Mouse (Mus musculus) ovary, adult 18-20 months (tissue): ENCODE results near the gene Prkar2a.
"Not testable (repeated sequence)": the region's sequence is repeated elsewhere in the genome, so short reads cannot be mapped to it uniquely, and the experiment has no call there.

ENCODE experiments used
- DNase-seq: peaks from one replicate; pipeline ENCODE4 v3.0.0; 2022; ENCODE audit warnings: low spot score, mixed read lengths

Gene Prkar2a

DNA sequence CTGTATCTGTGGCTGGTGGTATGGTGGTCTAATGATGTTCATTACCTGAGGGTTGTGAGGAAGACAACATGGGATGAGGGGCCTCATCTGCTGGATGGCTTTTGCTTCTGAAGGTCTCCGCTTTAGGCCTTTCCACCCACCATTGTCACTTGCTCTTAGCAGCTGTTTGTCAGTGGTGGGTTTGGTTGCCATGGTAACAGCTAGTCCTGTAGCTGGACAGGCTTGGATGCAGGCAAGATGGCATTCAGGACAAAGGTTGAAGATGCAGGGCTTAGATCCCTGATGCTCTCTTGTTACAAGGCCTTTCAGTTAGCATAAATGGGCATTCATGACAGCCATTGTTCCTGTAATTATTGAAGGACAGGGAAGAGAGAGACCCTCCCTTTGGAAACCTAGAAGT, at the start of gene Prkar2a:
Prkar2a (plus strand) TSS at position 209 of the 400 bp plus-strand sequence.
- no peak for DNase-seq

DNA sequence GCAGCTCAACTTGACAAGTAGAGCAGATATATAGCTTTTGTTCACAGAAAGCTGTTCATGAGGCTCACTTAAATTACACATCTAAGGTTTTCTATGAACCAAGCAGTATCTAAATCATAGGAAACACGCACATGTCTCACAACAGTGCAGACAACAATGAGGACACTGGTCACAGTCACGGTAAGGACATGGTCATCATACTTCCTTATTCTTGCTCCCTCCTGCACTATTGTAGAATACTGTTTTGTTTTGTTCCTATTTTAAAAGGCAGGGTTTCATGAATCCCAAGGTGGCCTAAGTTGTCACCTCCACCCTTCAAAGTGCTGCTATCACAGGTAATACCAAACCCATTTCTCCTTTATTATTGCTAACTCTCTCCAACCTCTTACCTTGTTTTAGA, 49.3 kb upstream of the Prkar2a start:
- no peak for DNase-seq

DNA sequence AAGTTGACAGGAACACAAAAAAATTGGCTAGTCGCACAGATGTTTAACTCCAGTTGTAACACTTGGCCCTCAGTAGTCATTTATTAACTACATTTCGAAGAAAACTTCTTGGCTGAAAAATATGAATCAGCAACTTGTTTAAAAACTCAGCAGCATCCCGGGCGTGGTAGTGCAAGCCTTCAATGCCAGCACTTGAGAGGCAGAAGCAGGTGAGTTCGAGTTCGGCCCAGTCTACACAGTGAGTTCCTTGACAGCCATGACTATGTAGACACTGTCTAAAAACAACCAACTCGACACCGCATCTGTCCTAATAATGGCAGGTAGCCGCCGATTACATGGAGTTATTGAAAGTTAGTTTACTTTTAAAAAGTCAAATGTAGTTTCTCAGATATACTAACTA, 40.9 kb upstream of the Prkar2a start:
- no peak for DNase-seq

DNA sequence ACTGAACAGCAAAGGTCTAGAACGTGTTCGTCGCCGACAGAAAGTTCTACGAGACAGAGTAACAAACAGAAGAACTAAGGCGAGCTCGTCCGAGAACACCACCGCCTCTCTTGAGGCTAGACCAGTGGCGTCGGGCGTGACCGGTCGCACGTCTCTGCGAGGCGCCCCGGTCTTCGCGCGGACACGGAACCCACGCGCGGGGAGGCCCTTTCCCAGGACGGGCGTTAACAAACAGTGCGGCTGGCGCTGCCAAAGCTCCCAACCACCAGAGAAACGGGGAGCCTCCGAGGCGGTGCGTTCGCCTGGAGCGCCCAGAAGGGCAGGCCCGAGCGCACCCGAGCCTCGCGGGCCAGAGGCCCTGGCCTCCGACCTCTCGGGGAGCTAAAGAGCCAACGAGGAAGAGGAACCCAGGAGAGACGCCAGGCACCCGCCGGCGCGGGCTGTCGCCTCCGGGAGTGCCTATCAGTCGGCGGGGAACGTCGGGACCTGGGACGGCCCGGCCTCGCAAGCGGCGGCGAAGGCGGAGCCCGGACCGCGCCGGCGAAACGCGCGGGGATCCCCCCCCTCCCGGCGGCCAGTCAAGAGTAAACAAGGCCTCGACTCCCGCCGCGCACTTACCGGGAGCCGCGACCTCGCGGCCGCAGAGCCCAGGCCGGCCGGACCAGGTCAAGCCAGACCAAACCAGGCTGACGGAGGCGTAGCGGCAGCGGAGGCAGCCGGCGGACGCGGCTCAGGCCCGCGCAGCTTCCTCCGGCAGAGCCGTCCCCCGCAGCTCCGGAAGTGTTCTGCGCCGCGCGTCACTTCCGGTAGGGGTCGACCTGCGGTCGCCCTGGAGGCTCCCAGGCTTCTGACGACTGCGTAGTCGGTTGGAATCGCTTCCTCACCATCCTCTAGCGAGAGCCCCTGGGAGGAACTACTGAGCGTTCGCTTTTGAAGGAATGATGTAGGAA, 40.2 kb upstream of the Prkar2a start, which contains the start of gene Arih2:
Arih2 (minus strand) TSS at position 776 of the 950 bp plus-strand sequence.
- peak; percentile 86 for DNase-seq

DNA sequence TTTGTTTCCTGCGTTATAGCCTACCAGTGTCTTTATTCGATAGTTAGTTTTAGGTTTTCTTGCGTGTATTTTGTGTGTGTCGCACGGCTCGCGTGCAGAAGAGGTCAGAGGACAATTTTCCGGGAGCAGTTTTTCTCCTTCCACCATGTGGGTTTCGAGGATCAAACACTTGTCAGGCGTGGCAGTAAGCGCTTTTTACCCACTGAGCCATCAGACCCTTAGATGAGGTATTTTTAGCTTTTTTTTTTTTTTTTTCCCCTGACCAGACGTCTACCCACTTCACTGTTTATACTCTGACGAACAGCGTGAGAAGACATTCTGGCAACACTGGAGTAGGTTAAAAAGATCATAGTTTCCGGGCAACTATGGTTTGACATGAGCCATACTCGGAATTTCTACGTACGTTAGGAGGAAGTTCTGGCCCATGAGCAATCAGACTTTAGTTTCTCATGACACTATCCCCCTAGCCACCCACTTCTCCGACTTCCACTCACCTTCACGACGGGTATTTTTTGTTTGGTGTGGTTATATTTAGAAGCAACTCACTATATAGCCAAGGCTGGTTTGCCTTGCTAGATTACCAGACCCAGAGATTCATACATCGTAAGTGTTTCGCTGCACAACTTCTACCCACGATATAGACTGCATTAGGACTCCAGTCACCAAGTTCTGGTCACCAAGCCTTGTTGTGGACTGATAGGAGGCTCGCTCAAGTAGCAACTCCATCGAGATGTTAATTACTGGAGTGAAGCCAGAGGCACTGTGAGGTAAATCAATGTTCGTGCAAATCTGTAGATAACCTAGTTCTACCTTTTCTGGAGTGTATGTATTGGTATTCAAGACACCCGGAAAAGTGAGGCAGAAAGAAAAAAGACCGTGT, 39.3 kb upstream of the Prkar2a start:
- no peak for DNase-seq

DNA sequence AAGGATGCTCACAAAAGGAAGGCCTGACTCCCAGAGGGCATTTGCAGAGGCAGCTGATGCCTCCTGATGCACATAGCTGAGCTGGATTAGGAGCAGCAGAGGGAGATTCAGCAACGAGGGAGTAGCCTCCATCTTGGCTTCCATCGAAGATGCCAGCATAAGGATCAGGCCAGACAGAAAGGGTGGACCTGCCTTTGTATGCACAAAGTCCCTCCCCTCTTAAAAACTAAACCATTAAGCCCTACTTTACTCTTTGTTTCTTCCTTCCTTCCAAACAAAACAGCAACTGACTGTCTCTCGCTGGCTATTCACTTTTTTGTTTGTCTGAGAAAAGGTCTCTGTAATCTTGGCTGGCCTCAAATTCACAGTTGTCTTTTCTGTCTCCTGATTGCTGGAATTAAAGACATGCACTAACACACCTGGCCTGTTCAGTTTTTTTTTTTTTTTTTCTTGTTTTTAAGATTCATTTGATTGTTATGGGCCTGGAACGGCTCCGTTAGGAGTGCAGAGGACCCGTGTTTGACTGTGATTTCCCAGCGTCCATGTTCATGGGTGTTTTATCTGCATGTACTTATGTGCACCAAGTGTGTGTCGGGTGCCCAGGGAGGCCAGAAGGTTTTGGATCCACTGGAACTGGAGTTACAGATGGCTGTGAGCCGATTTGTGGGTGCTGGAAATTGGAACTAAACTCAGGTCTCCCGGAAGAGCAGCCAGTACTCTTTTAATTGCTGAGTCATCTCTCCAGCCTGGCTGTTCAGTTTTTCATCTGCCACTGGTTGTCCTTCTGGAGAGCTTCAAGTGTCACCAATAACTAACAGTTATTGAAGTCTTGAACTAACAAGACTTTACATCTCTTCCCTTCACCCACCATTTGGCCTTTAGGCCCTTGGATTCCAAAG, 34.3 kb upstream of the Prkar2a start:
- no peak for DNase-seq

DNA sequence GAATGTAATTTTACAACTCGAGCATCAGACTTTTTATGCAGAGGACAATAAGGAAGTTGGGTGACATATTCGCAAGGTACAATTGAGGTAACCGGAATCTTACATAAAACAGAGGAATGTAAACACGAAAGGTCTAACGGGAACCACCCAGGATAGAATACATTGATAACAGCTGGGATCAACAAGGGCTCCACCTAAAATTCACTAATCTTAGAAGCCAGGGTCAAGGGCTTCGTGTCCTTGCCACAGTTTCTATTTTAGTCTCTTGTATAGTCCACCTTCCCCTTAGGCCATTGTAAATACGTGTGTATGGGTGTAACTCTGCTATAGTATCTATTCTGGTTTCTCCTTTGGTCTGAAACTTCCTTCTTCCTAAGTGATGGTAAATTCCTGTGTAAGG, 33.2 kb upstream of the Prkar2a start:
- DNase-seq, result not testable (repeated sequence)

DNA sequence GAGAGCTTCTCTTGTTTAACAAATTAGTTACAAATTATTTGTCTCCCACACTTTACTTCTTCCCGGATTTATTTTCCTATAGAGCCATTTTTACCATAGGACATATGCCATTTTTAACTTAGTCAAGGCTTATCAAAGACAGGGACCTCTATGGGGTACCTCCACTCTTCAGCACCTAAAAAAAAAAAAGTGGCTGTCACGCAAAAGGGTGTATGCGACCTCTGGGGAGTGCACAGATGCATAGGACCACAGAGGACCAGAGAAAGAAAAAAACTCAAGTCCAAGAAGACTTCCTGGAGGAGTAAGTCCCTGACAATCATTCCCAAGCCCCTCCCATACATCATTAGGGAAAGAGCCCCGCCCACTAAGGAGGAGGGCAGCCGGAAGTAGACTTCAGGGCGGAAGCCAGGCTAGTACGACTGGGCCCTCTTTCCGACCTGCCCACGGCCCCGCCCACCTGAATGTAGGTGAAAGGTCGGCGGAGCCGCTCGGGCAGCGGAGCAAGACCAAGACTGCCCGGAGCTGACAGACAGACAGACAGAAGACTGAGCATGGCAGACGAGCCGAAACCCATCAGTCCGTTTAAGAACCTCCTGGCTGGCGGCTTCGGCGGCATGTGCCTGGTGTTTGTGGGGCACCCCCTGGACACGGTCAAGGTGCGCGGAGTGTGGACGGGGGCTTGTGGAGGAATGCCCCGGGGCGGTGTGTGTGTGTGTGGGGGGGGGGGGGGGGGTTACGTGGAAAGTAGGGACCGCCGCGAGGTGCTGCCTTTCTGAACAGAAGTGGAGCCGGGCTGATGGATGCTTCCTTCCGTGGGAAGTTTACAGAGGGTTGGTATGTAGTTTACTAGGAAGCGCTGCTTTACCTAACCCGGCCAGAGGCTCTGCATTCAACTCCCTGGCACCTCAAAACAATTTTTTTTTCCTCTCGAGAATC, 27.2 kb upstream of the Prkar2a start, which contains the start of gene Slc25a20:
Slc25a20 (plus strand) TSS at position 412 of the 936 bp plus-strand sequence.
- DNase-seq, result peak; percentile 81

DNA sequence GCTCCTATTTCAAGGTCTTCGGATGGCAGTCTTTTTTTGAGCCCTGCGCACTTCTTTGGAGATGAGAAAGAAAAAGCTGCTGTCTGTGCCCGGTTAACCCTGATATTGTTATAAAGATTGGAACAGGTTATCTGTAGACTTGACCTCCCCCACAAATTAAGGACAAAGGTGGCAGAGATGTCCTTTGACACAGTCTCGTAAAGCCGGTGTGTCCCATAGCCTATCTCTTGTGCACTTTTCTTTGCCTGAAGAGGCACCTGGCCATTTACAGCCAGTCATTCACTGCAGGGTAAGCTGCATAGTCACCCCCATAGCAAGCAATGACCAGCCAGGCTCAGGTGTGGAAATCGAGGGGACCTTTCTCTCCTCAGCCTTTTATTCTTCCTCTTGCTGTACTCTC, 26.5 kb upstream of the Prkar2a start:
- no peak for DNase-seq

DNA sequence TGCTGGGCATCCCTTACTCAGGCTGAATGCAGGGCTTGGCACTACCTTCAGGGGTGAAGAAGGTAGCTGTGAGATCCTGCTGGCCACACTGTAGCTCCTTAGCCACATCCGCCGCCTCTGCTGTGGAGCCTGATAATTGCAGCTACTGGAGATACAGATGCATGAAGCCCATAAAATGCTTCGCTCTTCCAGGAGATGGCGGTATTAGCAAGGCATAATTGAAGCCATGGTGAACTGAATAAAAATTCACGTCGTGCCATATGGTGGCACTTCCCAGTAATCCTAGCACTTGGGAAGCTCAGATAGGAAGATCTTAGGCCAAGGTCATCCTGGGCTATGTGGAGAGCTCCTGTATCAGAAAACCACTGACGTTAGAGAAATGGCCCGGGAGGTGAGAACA, 19.2 kb upstream of the Prkar2a start:
- DNase-seq, result no peak

DNA sequence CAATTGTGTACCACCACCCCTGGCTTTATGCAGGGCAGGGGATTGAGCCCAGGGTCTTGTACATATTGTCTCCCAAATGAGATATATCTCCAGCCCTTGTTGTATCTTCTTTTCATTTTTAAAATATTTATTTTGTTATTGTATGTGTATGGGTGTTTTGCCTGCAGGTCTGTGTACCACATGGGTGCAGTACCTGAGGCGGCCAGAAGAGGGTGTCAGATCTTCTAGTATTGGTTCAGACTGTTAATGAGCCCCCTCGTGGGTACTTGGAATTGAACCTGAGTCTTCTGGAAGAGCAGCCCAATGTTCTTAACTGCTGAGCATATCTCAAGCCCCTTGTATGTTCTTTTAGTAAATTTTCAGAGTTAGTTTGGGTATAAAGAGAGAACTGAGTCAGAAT, 16.0 kb upstream of the Prkar2a start:
- no peak for DNase-seq

DNA sequence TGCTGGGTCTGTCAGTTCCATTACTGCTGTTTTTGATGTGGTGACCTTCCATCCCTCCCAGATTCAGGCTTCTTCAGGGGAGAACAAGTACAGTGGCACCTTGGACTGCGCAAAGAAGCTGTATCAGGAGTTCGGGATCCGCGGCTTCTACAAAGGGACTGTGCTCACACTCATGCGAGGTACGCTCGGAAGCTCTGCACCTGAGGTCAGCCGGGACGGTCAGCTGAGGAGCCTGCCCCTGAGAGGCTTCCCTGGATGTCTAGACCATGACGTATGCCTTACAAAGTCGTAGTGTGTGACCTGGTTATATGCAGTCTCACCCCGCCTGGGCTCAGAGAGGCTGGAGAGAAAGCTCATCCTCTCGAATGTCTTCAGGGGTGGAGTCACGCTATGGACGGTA, 9.1 kb upstream of the Prkar2a start:
- no peak for DNase-seq

DNA sequence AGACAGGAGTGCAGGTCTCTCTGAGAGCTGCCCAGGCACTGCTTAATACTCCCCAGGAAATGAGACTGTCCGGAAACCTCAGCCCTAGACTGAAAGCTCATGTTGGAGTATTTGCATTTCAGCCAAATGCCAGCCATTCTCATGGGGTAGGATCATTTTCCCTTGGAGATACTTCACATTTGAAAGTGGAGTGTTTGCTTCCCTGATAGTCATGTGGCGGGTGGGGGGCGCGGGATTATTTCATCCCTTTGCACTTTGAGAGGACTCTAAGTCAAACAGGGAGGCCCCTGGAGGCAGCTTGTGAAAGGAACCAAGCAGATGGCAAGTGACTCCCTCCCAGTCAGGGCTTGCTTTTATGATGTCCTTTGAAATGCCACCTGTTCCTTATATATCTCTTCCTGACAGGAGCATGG, 2.6 kb upstream of the Prkar2a start:
- no peak for DNase-seq

DNA sequence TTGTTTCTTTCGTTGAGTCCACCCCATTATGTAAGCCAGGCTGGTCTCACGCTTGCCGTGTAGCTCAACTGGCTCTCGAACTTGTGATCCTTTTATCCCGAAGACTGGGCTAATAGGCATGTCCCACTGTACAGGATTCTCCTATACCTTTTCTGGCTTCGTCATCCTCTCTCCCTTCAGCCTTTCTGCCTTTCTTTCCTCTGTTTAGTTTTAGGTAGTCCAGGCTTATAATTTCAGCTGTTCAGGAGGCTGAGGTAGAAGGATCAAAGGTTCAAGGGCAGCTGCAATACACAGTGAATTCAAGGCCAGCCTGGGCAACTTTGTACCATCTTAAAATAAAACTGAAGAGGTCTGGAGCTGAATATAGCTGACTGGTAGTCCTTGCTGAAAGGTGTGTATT, 1.9 kb upstream of the Prkar2a start:
- DNase-seq, result no peak

DNA sequence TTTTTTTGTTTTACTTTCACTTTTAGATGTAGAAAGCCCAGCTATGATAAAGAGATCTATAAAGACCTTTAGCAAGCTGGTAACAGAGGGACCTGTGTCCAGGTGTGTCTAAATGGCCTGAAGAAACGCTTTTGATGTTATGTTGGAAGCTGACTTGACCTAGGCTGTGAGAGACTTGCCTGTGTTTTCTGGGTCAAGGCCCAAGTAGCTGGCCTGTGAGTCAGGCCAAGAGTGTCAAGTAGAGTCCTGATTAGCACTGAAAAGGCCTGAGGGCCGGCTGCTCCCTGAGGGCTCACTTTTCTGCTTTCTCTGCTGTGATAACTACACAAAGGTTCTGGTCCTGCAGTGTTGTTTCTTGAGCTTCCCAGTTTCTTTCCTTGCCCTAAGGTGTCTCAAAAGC, 1.4 kb upstream of the Prkar2a start:
- no peak for DNase-seq

DNA sequence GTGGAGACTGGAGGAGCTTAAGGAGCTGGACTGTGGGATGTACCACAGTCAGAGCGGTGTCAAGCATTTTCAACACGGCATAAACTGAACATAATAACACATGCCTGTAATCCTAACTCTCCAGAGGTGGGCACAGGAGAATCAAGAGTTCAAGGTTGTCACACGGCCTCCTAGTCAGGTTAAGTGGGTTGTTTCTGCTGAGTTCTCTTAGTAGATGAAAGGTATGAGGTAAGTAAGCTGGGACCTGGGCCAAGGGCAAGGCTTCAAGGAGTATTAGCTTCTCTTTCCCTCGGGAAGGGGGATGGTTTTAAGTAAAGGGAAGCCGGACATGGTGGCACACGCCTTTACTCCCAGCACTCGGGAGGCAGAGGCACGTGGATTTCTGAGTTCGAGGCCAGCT, 663 bp upstream of the Prkar2a start:
- DNase-seq, result no peak

DNA sequence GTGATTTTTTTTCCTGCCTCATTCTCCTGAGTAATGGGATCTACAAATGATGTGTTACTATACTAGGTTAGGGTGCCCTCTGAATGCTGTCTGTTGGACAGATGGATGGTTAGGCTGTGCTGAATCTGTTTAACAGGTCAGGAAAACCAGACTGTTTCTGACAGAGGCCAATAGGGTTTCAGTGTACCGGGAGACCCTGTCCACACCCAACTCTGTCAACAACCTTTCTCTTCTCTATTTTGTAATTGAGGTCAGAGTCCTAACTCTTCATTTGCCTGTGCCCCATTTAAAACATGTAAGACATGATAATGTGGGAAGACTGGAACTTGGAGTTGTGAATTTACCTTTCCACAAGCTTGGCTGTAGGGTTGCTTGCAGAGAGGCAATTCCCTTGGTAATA, 879 bp downstream of the Prkar2a start:
- no peak for DNase-seq

DNA sequence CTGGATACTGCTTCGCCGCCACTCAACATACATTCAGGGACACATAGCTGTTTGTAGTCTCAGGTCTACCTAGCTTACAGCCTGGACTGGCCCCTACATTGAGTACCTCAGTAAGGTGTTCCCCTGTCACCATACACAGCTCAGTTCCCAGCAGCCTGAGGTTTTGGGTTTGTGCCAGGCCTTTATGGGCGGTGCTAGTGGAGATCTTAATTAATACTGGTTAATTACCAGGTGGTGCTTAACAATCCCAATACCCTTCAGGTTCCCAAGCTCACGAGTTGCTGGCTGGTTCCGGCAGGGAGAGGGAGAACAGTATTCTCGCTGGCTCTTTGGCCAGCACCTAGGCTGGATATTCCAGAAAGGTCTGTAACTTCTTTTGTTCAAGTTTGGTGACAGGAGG, 1.8 kb downstream of the Prkar2a start:
- DNase-seq, result no peak

DNA sequence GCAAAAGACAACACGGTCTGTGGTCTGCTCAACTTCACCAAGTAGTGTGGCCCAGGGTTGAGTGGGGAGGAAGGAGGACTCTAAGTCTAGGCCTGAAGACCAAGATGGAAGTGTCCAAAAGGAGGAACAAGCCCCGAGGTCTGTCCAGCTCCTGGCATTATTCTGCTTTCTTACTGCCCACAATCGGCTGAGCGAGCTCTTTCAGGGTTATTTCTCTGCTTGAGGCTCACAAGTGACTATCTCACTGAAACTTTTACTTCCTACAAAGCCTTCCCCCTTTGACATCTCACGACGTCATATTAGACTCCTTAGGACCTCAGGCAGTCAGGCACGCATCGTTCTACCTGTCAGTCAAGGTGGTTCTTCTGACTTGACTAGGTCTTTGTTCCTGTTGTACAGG, 2.3 kb downstream of the Prkar2a start:
- no peak for DNase-seq

DNA sequence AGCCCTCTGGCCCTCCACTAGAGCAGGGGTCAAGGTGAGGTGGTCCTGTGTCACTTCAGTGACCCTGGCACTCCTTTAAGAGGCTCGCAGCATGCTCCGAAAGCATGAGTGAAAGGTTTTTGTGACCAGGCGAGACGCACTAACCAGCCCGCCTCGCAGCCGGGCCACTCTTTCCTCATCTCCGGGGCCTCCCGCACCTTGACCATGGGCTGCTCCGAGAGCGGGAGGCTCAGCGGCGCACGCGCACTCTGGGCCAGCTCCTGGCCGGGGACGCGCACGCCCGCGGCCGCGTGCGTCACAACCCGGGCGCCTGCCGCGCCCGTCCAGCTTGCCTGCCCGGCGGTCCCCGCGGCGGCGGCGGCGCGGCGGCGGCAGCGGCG, 2.7 kb downstream of the Prkar2a start:
- DNase-seq, result peak; percentile 81
